Mouse (Mus musculus) ES-E14 (cell line): ENCODE data around the gene Fahd1.
A peak's percentile ranks its signal among the peaks of the same experiment; 100 is the strongest.

Experiments used
- HCFC1 ChIP-seq: IDR thresholded peaks from 2 replicates; pipeline ENCODE4 v1.6.1; 2012; ENCODE audit warnings: low read length, inconsistent platforms, borderline replicate concordance; ENCODE audit not compliant: insufficient read depth
- MAFK ChIP-seq: IDR thresholded peaks from 2 replicates; pipeline ENCODE4 v1.6.1; 2014; ENCODE audit warnings: mild to moderate bottlenecking, low read depth, low read length, inconsistent platforms; ENCODE audit not compliant: insufficient read depth
- ZNF384 ChIP-seq: IDR thresholded peaks from 2 replicates; pipeline ENCODE4 v1.6.1; 2012; ENCODE audit warnings: low read depth, low read length, inconsistent platforms

- TF ChIP-seq HCFC1 (peak; percentile 60; the same call in 1 of the 2 replicates), ZNF384 (peak; percentile 88), MAFK (no peak)
Measured at GRCm38 (mm10) chr17:24886134-24886931, 36.2 kb upstream of the Fahd1 start, which contains the start of the genes Nubp2 and Spsb3.
